Mouse (Mus musculus) B cell, adult 2 months (primary cell): ENCODE results near the gene Zmat3.
A peak's percentile ranks its signal among the peaks of the same experiment; 100 is the strongest.

ENCODE experiments used
- DNase-seq, 2 experiments: peaks; one replicate each; pipeline ENCODE4 v3.0.0; 2022

The Zmat3 gene

GRCm38 (mm10) chr3:32365546-32366245 is at the start of gene Zmat3:
Gene Zmat3 (minus strand): TSS chr3:32366014.
- peak; percentile 68 to 70 for DNase-seq

- DNase-seq: no peak
Observed at GRCm38 (mm10) chr3:32414381-32414780, 48.6 kb upstream of the Zmat3 start.

GRCm38 (mm10) chr3:32412502-32413044 is 46.8 kb upstream of the Zmat3 start:
- no peak for DNase-seq

GRCm38 (mm10) chr3:32408811-32409273 is 43.0 kb upstream of the Zmat3 start:
- no peak for DNase-seq

GRCm38 (mm10) chr3:32406804-32407203 is 41.0 kb upstream of the Zmat3 start:
- no peak for DNase-seq

- no peak for DNase-seq
Observed at GRCm38 (mm10) chr3:32405699-32406098, 39.9 kb upstream of the Zmat3 start.

GRCm38 (mm10) chr3:32402990-32403885 is 37.4 kb upstream of the Zmat3 start:
- DNase-seq: peak; percentile 18 to 19

GRCm38 (mm10) chr3:32401591-32401990 is 35.8 kb upstream of the Zmat3 start:
- no peak for DNase-seq

GRCm38 (mm10) chr3:32399931-32400330 is 34.1 kb upstream of the Zmat3 start:
- peak in 1 of 2 experiments; percentile 19 for DNase-seq

- no peak for DNase-seq
Observed at GRCm38 (mm10) chr3:32399381-32399780, 33.6 kb upstream of the Zmat3 start.

- no peak for DNase-seq
Observed at GRCm38 (mm10) chr3:32398623-32399022, 32.8 kb upstream of the Zmat3 start.

- no peak for DNase-seq
Observed at GRCm38 (mm10) chr3:32398175-32398538, 32.3 kb upstream of the Zmat3 start.

- DNase-seq: peak; percentile 68 to 74
Observed at GRCm38 (mm10) chr3:32397461-32398174, 31.8 kb upstream of the Zmat3 start, which contains the start of gene Pik3ca. Gene Pik3ca (plus strand): TSS chr3:32397671.

GRCm38 (mm10) chr3:32396794-32397460 is 31.1 kb upstream of the Zmat3 start:
- DNase-seq: peak; percentile 96 to 97

GRCm38 (mm10) chr3:32395771-32396551 is 30.1 kb upstream of the Zmat3 start:
- DNase-seq: peak; percentile 60 to 61

- no peak for DNase-seq
Observed at GRCm38 (mm10) chr3:32393986-32394385, 28.2 kb upstream of the Zmat3 start.

- DNase-seq: no peak
Observed at GRCm38 (mm10) chr3:32392841-32393240, 27.0 kb upstream of the Zmat3 start.

GRCm38 (mm10) chr3:32381556-32381955 is 15.7 kb upstream of the Zmat3 start:
- DNase-seq: no peak

GRCm38 (mm10) chr3:32379891-32380290 is 14.1 kb upstream of the Zmat3 start:
- peak; percentile 21 to 24 for DNase-seq

GRCm38 (mm10) chr3:32373236-32373635 is 7.4 kb upstream of the Zmat3 start:
- DNase-seq: no peak

- no peak for DNase-seq
Observed at GRCm38 (mm10) chr3:32372470-32372869, 6.7 kb upstream of the Zmat3 start.
